Mouse (Mus musculus) cerebellum, postnatal 25 days (tissue): ENCODE data around the gene Tdp2.
A peak's percentile ranks its signal among the peaks of the same experiment; 100 is the strongest.

Experiments used
- DNase-seq, 2 experiments: peaks; one replicate each; pipeline ENCODE4 v3.0.0; 2021; ENCODE audit warnings: mixed read lengths in 2 of 2

The Tdp2 gene

DNA sequence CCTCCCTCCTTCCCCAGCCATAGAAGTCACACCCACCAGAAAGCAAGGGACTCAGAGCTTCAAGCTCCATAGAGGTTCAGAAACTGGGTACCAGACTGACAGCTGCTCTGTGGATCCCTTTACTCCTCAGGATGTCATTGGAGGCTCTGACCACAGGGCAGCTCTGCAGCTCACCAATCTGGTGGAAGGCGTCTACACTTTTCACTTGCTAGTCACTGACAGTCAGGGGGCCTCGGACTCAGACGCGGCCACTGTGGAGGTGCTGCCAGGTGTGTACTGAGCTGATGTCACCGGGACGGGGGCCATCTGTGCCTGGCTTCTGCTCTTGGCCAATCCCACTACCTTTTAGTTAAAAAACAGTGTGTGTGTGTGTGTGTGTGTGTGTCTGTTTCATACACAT is 50.9 kb downstream of the Tdp2 start:
- peak in 1 of 2 experiments; percentile 10 for DNase-seq

DNA sequence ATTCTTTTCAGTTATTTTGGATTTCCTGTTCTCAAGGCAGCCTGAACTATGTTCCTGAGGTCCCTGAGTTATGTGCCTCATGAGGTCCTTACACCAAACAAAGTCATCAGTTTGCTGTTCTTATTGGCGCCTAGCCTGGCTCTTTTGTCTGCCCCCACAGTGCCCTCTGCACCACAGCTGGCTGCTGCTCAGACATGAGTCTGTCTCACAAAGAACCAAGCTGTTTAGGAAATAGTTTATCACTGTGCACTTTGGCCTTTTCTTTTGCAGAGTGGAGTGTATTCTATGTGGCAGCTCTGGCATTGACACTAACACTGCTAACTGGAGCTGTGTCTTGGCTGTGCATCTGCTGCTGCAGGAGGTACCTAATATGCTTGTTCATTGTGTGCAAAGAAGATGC is 58.1 kb downstream of the Tdp2 start:
- no peak for DNase-seq
